Mouse (Mus musculus): ENCODE data around the gene Lad1. TPM values are rescaled to one million over a fixed set of nuclear protein-coding genes. Genes with fewer than 3 reads are reported as not detected.

Gene Lad1
- total and polyA plus RNA-seq, 2 experiments from 2014 or later: 0.64 to 1.9 TPM

GRCm38 (mm10) chr1:135838626-135839025, 20.2 kb downstream of the Lad1 start:
- Histone ChIP-seq H3K9ac (replicated peaks; ENCODE audit: low read length, poor library complexity, severe bottlenecking) (no peak overlapping the region), H3K27me3 (ENCODE audit: insufficient read depth, low read length) (no peaks in the 10 kb centered on the region), H3K4me2 (ENCODE audit: low read depth, low read length, poor library complexity, severe bottlenecking) (no peak overlapping the region), H3K36me3 (ENCODE audit: insufficient read depth, low read length) (no peaks in the 10 kb centered on the region), H3K4me1 (ENCODE audit: insufficient read depth, low read length) (no peaks in the 10 kb centered on the region), H3K27ac (ENCODE audit: low read depth, low read length) (no peak overlapping the region), H3K4me3 (ENCODE audit: low read depth, low read length) (no peak overlapping the region), H3K9me3 (ENCODE audit: low read length) (no peaks in the 10 kb centered on the region)
- WGBS: 62% methylated on average over 4 of the region's 4 CpGs
- DNase-seq (ENCODE audit: low spot score) (no peak), ATAC-seq (ENCODE audit: low FRiP score) (no peak)
- no peak for TF ChIP-seq CTCF (IDR thresholded peaks at IDR 0.05)

DNA sequence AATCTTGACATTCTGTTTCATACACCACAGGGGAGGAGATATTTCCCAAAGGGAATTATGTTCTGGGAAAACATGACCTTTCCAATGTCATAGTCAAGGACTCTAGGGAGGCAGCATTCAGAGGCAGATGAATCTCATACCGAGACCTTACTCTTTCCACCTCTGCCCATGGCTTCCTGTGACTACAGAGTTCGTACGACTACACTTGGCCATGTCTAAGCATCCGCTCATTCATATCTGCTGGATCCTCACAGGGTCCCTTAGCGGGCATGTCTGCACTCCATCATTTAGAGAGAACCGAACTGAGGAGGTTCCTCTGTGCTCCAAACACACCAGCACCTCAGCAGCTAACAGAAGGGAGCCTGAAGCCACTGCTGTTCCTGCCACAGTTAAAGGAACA, 20.7 kb downstream of the Lad1 start:
- WGBS: 89% methylated on average over 6 of the region's 6 CpGs
- no peak for TF ChIP-seq CTCF (IDR thresholded peaks at IDR 0.05)
- no peaks in the 10 kb centered on the region for H3K36me3 ChIP-seq (ENCODE audit: insufficient read depth, low read length)
- H3K9me3 ChIP-seq (ENCODE audit: low read length): no peaks in the 10 kb centered on the region
- no peak overlapping the region for H3K9ac ChIP-seq (replicated peaks; ENCODE audit: low read length, poor library complexity, severe bottlenecking)
- DNase-seq (ENCODE audit: low spot score) (no peak), ATAC-seq (ENCODE audit: low FRiP score) (no peak)
- H3K4me3 ChIP-seq (ENCODE audit: low read depth, low read length): no peak overlapping the region
- no peaks in the 10 kb centered on the region for H3K4me1 ChIP-seq (ENCODE audit: insufficient read depth, low read length)
- H3K27me3 ChIP-seq (ENCODE audit: insufficient read depth, low read length): no peaks in the 10 kb centered on the region
- no peak overlapping the region for H3K4me2 ChIP-seq (ENCODE audit: low read depth, low read length, poor library complexity, severe bottlenecking)
- no peak overlapping the region for H3K27ac ChIP-seq (ENCODE audit: low read depth, low read length)

- H3K27me3 ChIP-seq (ENCODE audit: insufficient read depth, low read length): no peaks in the 10 kb centered on the region
- no peak for DNase-seq (ENCODE audit: low spot score)
- H3K4me3 ChIP-seq (ENCODE audit: low read depth, low read length): no peak overlapping the region
- no peaks in the 10 kb centered on the region for H3K9me3 ChIP-seq (ENCODE audit: low read length)
- no peak for ATAC-seq (ENCODE audit: low FRiP score)
- no peak for TF ChIP-seq CTCF (IDR thresholded peaks at IDR 0.05)
- H3K9ac ChIP-seq (replicated peaks; ENCODE audit: low read length, poor library complexity, severe bottlenecking): no peak overlapping the region
- H3K4me1 ChIP-seq (ENCODE audit: insufficient read depth, low read length): no peaks in the 10 kb centered on the region
- H3K4me2 ChIP-seq (ENCODE audit: low read depth, low read length, poor library complexity, severe bottlenecking): no peak overlapping the region
- no peaks in the 10 kb centered on the region for H3K36me3 ChIP-seq (ENCODE audit: insufficient read depth, low read length)
- no peak overlapping the region for H3K27ac ChIP-seq (ENCODE audit: low read depth, low read length)
- WGBS: 78% methylated on average over 15 of the region's 15 CpGs
Measured at GRCm38 (mm10) chr1:135840675-135841395, 22.4 kb downstream of the Lad1 start.

DNA sequence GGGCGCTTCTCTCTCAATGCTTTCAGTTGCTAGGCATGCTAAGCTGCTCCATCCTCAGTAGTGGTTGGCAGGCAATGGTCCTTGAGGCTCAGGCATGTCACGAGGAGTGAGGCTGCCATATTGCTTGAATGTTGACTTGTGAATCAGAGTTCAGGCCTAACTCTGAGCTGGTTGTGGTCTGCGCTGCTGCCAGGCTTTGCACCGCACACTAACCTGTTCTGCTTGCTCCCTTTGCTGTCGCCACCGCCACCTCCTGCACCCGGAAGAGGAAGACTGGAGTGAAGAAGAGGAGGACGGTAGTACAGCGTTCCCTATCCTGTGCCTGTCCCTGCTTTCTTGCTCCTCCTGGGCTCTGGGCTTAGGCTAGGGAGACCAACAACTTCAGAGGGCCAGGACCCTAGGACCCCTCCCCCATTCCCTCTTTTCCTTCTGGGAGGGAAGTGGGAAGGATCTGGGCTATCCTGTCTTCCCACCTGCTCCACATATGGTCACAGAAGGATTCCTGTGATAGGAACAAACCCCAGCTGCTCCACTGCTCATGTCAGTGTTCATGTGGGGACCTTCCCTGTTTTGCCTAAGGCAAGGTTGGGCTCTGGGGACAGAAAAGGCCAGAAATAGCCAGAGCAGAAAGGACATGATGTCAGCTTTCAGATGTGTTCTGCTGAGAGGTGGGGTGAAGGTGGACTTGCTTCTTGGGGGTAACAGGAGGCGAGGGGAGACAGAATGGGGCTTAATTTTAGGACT, 25.3 kb downstream of the Lad1 start:
- Histone ChIP-seq H3K4me1 (ENCODE audit: insufficient read depth, low read length) (no peaks in the 10 kb centered on the region), H3K27me3 (ENCODE audit: insufficient read depth, low read length) (no peaks in the 10 kb centered on the region), H3K27ac (ENCODE audit: low read depth, low read length) (no peak overlapping the region), H3K9me3 (ENCODE audit: low read length) (no peaks in the 10 kb centered on the region), H3K4me2 (ENCODE audit: low read depth, low read length, poor library complexity, severe bottlenecking) (no peak overlapping the region), H3K4me3 (ENCODE audit: low read depth, low read length) (no peak overlapping the region), H3K36me3 (ENCODE audit: insufficient read depth, low read length) (no peaks in the 10 kb centered on the region), H3K9ac (replicated peaks; ENCODE audit: low read length, poor library complexity, severe bottlenecking) (no peak overlapping the region)
- DNase-seq (ENCODE audit: low spot score) (no peak), ATAC-seq (ENCODE audit: low FRiP score) (no peak)
- no peak for TF ChIP-seq CTCF (IDR thresholded peaks at IDR 0.05)
- 88% methylated on average over 10 of the region's 10 CpGs for WGBS

DNA sequence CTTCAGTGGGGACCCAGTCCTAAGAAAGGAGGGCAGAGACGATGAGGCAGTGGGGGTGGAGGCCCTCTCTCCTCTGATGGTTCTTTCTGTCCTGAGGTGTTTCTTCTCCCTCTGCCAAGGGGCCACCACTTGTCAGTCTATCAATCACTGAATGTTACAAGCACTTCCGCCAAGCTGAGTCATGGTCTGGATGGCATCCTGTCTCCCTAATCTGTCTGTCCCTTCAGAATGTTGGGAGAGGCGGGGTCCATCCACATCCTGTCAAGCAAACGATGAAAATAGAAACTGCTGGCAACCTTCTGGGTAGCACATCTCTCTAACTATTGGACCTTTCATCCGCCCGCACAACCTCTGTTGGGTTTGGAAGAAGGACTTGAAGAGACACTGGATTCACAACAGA, 26.1 kb downstream of the Lad1 start:
- Histone ChIP-seq H3K4me1 (ENCODE audit: insufficient read depth, low read length) (no peaks in the 10 kb centered on the region), H3K4me2 (ENCODE audit: low read depth, low read length, poor library complexity, severe bottlenecking) (no peak overlapping the region), H3K9ac (replicated peaks; ENCODE audit: low read length, poor library complexity, severe bottlenecking) (no peak overlapping the region), H3K27ac (ENCODE audit: low read depth, low read length) (no peak overlapping the region), H3K9me3 (ENCODE audit: low read length) (no peaks in the 10 kb centered on the region), H3K4me3 (ENCODE audit: low read depth, low read length) (no peak overlapping the region), H3K27me3 (ENCODE audit: insufficient read depth, low read length) (no peaks in the 10 kb centered on the region), H3K36me3 (ENCODE audit: insufficient read depth, low read length) (no peaks in the 10 kb centered on the region)
- ATAC-seq (ENCODE audit: low FRiP score) (no peak), DNase-seq (ENCODE audit: low spot score) (no peak)
- TF ChIP-seq CTCF (IDR thresholded peaks at IDR 0.05): no peak
- WGBS: 80% methylated on average over 6 of the region's 6 CpGs

GRCm38 (mm10) chr1:135846632-135847031, 28.2 kb downstream of the Lad1 start:
- Histone ChIP-seq H3K9ac (replicated peaks; ENCODE audit: low read length, poor library complexity, severe bottlenecking) (no peak overlapping the region), H3K4me3 (ENCODE audit: low read depth, low read length) (no peak overlapping the region), H3K27me3 (ENCODE audit: insufficient read depth, low read length) (no peaks in the 10 kb centered on the region), H3K27ac (ENCODE audit: low read depth, low read length) (no peak overlapping the region), H3K9me3 (ENCODE audit: low read length) (no peaks in the 10 kb centered on the region), H3K4me1 (ENCODE audit: insufficient read depth, low read length) (no peaks in the 10 kb centered on the region), H3K4me2 (ENCODE audit: low read depth, low read length, poor library complexity, severe bottlenecking) (no peak overlapping the region), H3K36me3 (ENCODE audit: insufficient read depth, low read length) (no peaks in the 10 kb centered on the region)
- DNase-seq (ENCODE audit: low spot score) (no peak), ATAC-seq (ENCODE audit: low FRiP score) (no peak)
- WGBS: 79% methylated on average over 5 of the region's 5 CpGs
- no peak for TF ChIP-seq CTCF (IDR thresholded peaks at IDR 0.05)
